Mouse (Mus musculus) layer of hippocampus, adult 9-10 months (tissue): ENCODE data around the gene Cxcr5.

Experiments
- DNase-seq: peaks from one replicate; pipeline ENCODE4 v3.0.0; 2022; ENCODE audit warnings: low spot score

The Cxcr5 gene

DNA sequence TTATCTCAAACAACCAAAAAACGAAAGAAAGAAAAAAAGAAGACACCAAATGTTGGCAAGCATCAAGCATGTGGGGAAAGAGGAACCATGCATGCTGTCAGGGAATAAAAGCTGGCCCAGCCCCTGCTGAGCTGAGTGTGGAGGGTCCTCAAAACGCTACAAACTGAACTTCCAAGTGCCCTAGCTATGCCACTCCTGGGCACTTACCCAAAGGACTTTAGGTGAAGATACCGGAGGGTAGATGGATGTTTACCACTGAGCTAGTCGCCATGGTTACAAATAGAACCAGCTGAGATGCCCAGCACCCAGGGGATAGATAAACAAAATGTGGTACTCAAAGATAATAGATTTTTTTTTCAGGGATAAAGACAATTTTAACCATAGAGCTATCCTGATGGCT lies at the start of gene Cxcr5:
Gene Cxcr5 (minus strand): TSS at position 281 of the 400 bp plus-strand sequence.
- no peak for DNase-seq

DNA sequence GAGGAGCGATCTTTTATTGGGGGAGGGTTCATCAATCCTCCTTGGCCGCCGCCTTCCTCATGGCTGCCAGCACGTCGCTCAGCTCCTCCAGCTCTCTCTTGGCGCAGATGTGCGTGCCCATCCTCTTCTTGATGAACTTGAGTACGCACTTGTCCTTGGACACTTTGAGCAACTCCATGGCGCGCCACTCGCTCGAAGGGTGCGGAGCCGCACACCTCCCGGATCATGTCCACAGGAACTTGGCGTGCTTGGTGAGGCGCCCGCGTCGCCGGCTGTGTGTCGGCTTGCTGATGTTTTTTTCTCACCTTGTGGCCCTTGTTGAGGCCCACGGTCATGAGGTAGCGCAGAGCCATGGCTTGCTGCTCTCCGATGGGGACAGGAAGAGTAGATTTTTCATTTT lies 48.7 kb upstream of the Cxcr5 start:
- DNase-seq, result no peak

DNA sequence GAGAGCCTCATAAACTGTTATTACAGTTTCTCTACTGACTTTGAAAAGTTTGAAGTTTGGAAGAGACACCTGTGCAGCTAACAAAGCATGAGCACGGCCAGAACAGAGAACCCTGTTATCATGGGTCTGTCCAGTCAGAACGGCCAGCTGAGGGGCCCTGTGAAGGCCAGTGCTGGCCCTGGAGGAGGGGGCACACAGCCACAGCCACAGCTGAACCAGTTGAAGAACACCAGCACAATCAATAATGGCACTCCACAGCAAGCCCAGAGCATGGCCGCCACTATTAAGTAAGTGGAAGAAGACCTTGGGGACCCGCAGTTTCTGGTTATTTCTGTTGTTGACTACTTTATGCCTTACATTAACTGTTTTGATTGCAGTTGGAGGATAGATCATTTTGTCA lies 45.6 kb upstream of the Cxcr5 start:
- no peak for DNase-seq

DNA sequence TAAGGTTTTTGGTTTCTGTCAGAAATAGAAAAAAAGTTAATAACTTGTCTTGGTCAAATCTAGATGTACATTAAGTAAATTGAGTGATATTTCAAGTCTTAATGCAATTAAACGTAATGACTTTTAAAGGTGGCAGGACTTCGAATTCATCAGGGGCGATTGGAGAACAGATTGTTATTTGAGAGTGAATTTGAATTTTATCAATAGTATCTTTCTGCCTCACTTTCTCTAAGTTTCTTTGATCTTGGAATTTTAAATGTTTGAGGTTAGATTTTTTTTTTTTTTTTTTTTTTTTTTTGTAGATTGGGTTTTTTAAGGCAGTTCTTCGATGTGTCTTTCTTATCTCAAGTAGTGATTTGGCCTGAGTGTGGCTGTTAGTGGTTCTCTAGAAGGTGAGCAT lies 45.0 kb upstream of the Cxcr5 start:
- no peak for DNase-seq

DNA sequence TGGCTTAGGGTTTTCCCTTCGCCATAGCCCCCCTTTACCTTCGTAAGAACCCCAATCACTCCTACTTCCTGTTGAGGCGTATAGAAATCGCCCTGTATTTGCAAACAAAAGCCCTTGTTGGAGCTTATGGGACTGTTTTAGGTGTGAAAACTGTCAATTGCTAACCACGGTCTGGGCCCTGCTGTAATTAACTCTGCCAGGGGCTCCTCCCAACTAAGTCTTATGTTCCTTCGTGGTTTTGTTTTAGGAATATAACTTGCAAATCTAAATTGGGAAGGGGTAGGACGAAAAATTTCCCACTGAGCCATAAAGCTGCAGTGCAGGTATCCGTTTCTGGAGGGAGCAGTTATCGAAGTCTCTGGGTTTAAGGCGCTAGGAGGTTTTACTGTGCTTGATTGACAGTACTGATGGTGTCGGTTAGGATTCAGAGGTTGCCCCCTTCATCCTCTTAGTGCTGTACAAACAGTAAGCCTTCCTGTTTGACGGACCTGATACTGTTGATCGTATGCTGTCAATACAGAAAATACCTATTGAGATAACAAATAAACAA lies 44.0 kb upstream of the Cxcr5 start:
- DNase-seq, result no peak

DNA sequence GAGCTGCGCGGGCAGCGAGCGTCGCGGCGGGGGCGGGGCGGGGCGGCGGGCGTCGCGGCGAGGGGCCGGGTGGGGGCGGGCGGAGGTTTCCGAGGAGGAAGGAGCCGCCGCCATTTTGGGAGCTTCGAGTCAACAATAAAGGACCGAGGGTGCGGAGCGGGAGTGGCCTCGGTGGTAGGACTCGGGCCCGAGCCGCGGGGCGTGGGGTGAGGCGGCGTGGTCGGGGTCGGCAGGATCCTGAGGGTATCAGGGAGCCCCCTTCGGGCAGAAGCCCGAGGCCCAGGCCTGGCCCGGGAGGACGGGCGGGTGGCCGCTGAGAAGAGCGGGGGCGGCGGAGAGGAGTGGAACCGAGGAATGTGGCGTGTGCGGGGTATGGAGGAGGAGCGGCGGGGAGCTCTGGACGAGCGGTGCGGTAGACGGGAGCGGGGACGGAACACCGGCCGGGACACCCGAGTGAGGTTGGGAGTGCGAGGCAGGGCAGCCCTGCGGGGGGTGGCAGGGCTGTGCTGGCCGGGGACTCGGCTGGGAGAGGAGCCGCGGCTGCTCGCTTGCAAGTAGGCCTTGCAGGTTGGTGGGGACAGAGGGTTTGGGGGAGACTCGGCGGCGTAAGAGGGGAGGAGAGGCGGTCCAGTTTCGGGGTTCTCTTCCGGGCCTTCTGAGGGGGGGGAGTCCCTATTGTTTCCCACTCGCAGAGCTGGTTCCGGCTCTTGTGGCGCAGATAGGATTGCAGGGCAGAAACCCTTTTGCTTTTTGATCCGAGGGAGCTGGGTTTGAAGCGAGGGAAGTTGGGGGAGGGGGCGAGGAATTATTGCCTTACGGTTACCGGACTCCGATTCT lies 43.3 kb upstream of the Cxcr5 start, which contains the start of gene Ddx6:
Gene Ddx6 (plus strand): TSS at position 114 of the 837 bp plus-strand sequence.
- DNase-seq, result peak; percentile 33

DNA sequence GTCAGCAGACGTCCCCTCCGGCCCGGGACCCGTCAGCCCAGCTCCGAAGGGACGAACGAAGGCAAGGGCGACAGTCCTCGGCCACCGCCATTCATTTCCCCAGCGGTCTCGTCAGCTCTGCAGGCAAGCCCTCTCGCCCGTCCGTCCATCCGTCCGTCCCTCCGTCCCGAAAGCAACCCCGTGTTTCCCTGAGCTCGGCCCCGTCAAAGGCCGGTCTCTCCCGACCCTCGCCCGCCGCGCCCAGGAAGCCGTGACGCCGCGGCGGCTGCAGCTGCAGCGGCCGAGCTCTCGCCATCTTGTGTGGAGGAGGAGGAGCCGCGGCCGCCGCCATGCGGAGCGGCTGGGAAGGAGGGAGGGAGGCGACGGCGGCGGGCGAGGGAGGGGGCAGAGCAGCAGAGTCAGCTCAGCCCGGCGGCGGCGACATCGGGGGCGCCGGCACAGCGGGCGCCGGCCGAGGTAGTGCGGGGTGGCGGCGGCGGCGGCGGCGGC lies 42.7 kb upstream of the Cxcr5 start:
- peak; percentile 36 for DNase-seq

DNA sequence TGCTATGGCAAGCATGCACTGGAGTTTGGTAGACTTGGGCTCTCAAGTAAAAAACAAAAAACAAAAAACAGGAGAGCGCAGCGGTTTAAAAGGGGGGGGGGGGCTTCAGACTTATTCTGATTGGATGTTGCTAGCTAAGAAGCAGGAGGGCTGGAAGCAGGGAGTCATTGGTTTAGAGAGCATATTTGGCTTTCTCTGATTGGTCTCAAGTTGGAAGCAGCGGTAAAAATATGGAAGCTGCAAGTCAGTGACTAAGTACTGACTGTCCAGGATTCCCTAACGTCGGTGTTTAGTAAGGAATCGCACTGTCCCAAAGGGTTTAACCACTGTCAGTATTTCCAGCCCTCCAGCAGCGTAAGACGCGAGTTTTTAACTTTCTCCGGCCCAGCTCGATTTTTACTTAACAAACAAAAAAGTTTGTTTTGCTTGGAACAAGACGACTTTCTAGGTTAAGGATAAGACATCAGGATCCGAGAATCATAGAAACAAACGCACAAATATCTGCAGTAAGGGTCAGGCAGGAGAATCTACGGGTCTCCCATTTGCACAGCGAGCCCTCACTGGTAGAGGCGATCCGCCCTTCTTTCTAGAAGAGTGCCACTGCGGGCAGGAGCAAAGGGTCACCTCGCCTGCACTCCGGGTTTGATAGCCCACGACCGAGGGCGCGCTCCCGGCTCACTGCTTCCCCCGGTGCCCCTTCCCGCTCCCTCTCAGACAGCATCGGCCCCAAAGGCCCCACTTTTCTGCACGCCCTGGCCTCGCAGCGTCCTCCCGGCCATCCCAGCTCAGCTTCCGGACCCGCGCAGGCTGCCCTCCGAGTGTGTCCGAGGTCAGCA lies 42.0 kb upstream of the Cxcr5 start:
- DNase-seq, result no peak

DNA sequence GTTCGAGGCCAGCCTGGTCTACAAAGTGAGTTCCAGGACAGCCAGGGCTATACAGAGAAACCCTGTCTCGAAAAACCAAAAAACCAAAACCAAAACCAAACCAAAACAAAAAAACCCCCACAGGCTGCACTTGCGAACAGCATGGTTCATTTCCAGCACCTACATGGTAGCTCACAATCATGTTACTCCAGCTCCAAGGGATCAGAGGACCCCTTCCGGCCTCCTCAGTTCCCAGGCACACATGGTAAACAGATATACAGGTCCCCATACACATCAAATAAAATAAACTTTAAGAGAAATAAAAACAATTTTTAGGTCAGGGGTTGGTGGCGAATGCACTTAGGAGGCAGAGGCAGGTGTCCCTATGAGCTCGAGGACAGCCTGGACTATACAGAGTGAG lies 41.1 kb upstream of the Cxcr5 start:
- DNase-seq, result no peak

DNA sequence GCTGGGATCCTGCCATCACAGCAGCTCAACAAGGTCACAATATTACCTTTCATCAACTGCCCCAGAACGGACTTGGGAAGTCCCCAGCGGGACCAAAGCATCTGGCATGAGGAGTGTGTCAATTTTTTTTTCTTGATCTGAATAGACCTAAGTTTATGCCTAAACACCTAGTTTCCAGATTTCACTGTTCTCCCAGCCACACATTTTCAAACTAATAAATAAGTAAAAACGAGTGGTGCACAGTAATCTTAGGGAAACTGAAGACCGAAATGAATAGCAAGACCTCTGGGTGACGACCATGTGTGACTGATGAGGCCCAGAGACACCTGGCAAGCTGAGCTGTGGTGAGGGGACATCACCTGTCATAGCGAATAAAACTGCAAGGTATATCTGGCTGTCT lies 39.1 kb upstream of the Cxcr5 start:
- no peak for DNase-seq

DNA sequence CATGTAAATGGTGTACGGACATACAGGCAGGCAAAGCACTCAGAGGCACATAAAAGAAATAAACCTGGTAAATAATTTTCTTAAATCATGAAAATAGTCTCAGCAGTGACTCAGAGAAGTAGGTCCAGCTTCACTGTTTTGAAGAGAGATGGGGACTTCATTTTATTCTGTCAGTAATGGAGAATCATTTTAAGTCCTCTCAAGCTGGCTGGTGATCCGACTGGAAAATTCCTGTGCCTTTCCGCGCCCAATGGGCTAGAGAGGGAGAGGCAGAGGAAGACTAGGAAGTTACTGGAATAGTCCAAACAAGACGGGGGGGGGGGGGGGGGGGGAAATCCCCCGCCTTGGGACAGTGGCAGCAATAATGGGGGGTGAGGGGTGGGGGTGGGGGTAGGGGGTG lies 37.9 kb upstream of the Cxcr5 start:
- DNase-seq, result no peak

DNA sequence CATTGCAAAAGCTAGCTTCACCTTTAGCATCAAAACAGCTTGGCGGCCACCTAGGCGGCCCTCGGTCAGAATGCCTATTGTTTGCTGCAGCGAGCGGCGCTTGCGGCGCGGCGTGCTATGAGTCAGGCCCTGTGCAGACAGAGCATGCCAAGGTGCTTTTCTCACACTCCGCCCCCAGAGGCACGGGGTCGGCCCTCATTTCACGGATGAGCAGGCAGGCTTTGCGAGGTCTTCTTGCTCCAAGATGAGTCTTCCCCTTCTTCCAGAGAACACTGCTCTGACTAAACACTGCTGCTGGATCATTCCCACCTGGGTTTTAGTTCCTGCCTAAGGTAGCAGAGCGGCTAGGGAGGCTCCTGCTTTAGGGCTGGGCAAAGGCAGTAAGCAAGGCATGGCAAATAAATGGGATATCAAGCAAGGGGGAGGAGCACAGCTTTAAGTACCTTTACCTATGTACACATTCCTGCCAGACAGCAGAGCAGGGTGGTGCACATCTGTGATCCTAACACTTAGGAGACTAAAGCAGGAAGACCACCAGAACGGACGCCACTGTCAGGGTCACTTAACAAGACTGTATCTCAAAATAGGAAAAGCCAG lies 37.3 kb upstream of the Cxcr5 start:
- DNase-seq, result no peak

DNA sequence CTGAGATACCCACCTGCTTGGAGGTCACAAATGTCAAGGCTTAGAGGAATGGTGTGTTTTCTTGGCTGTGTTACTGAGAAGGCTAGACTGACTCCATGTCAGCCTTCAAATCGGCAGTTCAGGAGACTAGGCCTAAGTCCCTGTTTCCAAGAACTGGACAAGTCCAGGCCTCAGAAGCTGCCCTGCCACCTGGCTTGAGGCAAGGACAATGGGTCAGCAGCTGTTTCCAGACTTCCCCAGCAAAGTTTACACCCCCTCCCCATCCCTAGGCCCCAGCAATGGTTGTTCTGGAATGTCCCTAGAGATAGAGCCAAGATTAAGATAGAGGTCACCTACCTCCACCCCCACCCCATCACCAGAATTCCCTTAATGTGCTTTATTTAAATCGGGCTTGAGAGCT lies 36.1 kb upstream of the Cxcr5 start:
- DNase-seq, result no peak

DNA sequence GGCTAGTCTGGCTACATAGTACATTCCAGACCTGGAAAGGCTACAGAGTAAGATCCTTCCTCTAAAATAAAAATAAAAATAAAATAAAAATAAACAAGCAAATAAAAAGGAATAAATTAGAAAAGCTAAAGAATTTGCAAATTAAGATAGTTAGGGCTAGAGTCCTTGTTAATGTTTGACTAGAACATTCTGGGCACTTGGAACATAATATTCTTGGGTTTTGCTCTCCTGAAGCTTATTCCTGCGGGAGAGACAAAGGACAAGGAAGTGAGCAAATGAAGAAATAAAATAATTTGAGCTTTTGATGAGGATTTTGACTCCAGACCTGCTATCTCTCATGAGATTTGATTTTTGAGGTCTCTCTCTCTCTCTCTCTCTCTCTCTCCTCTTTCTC lies 33.9 kb upstream of the Cxcr5 start:
- no peak for DNase-seq

DNA sequence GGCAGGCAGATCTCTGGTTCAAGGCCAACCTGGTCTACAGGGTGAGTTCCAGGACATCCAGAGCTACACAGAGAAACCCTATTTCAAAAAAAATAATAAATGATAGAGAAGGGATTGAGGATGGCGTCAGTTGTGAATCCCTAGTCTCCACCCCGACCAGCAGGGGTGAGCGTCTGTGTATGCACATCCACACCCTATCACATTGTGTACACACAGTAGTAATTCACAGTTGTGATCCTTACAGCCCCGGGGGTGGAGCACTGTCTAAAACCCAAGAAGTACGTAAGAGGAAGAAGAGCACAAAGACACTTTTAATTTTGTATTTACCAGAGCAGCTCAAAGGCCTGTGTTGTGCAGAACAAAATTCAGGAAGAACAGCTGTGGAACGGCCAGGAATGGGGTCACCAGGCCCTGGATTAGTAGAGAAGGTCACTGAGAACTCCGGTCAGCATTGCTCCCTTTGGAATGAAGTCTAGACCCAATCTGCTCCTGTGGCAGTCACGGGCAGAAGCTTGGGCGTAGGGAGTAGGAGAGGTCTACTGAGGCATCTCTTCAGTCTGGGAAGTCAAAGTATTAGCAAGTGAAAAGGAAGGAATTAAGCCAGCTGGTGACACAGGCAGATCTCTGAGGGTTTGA lies 33.3 kb upstream of the Cxcr5 start:
- no peak for DNase-seq

DNA sequence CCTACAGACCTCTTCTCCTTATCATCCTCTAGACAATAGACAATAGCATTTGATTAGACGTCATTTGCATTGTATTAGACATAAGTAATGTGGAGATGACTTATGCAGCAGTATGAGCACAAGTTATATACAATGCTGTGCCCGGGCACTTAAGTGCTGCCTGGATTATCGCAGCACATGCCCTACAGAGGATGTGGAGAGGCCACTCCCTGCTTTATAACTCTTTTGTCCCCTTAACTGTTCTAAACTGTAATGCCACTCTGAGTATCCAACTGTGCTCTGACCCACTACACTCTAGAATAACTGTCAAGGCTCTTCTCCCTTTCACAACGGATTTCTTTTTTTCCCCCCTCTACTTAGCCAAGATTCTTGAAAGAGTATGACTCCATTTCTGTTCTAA lies 32.2 kb upstream of the Cxcr5 start:
- DNase-seq, result no peak

DNA sequence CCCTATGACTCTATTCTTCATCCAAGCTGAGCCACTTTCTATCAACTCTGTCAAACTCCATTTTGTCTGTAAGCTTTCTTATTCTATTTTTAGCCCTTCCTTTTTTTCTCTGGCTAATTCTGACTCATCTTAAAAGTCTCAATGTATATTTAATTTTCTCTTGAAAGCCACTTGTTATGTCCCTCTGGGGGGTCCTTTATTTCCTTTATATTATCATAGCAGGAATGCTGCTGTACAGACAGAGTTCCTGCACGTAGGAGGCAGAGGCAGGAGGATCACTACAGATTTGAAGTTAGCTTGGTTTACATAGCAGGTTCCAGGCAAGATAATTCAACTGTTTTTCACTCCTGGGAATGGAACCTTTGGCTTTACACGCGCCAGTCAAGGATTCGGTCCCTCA lies 31.5 kb upstream of the Cxcr5 start:
- no peak for DNase-seq

DNA sequence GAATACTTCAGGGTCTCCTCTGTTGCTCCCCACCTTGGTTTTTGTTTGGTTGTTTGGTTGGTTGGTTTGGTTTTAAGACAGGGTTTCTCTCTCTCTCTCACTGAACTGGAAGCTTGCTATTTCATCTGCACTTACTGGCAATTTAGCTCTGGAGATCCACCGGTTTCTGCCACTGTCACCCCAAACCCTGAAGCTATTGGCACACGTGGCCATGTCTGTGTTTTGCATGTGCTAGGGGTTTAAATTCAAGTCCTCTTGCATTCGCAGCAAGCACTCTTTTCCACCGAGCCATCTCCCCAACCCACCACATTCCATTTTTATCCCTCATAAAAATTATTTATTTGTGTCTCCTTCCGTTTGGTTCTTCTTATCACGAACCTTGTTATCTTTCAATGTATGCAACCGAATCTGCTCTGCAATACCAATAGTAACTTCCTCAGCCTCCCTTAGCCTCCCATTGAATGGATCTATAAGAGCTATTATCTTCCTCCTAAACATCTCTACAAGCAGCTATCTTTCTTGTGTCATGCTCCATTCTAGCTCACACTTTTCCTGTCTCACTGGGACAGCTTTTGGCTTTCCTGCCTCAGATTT lies 30.0 kb upstream of the Cxcr5 start:
- no peak for DNase-seq

DNA sequence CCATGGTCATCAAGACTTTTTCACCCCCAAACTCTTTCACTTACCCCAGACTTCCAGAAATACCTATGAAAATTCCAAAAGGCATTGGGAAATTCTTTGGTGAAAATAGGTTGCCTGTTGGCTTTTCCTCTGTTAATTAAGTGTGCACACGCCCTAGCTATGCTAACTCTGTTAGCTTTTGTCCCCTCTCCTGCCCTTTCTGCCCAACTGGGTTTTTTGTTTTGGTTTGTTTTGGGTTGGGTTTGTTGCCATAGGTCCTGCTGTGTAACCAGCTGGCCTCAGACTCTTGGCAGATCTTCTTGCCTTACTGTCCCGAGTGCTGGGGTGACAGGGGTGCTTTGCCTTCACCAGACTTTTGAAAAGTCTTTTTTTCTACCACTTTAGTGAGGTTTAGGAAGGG lies 29.3 kb upstream of the Cxcr5 start:
- no peak for DNase-seq

DNA sequence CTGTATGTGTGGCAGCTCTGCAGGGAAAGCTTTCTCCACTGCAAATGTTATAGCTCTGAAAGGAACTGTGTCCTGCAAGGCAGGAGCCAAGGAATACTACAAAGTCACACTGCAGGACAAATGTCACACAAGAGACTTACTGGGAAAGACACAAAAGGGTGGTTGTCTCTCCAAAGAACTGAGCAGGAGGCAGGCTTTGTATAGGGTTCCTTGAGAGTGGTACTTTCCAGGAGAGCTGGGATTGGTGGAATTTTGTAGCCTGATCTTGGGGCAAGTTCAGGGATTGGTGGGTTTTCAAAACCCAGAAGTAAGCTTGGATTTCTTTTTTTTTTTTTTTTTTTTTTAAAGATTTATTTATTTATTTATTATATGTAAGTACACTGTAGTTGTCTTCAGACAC lies 27.4 kb upstream of the Cxcr5 start:
- no peak for DNase-seq

DNA sequence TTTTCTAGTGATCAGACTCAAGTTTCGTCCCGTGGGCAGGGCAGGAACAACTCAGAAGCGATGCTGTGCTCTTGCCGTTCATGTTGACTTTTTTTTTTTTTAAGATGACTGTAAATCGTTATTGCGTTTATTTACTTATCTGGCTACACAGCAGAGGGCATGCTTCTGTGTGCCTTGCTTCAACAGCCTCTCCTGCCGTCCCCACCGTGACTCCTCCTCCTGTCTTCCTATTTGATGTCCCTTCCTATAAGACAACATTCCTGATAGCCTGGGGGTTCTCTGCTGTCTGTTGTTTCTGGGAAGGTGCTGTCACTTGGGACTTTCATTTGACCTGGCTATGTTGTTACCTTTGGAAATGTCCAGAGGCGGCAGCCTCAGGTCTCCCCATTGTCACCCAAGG lies 26.9 kb upstream of the Cxcr5 start:
- no peak for DNase-seq
